Mouse (Mus musculus) thymus, adult 18-20 months (tissue): ENCODE measurements around the gene Shroom3.
A peak's percentile ranks its signal among the peaks of the same experiment; 100 is the strongest.
"Not testable (repeated sequence)": the region's sequence is repeated elsewhere in the genome, so short reads cannot be mapped to it uniquely, and the experiment has no call there.

Source experiments
- DNase-seq, 2 experiments: peaks; one replicate each; pipeline ENCODE4 v3.0.0; 2022; ENCODE audit warnings: mixed read lengths in 2 of 2

The Shroom3 gene

GRCm38 (mm10) chr5:92897766-92898745 lies 214.8 kb downstream of the Shroom3 start:
- DNase-seq, result peak; percentile 11 to 29

DNA sequence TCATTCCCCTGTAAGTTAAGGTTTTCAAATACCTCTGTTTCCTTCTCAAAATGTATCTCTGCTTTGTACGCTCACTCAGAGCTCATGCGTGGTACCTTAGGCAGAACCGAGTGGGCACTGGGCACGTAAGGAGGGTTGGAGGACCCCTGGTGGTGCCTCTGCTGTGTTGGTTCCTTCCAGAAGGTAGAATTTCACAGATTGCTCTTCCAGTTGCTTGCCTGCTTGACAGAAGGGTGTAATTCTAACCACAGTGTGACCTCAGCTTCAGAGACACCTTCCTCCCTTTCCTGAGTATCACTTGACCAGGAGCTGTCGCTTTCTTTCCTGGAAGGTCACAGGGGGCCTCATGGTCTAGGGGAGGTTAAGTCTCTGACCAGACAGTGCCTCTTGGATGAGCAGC lies 217.2 kb downstream of the Shroom3 start:
- no peak for DNase-seq

DNA sequence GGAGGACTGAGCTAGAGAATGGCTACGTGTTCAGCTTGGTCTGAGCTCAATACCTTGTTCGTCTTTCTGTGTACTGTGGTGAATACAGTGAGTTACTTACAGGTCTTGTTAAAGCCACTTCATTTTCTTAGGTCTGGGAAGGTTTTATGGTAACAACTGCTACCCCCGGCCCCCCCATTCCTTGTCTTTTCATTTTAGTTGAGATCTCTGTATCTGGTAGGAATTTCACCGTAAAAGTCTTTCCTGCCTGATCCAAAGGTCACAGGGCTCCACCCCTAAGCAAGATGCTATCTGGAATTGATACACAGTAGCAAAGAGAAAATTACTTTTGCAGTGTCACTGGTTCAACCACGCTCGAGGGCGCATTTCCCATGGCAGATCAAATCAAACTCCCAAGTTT lies 218.6 kb downstream of the Shroom3 start:
- no peak for DNase-seq

DNA sequence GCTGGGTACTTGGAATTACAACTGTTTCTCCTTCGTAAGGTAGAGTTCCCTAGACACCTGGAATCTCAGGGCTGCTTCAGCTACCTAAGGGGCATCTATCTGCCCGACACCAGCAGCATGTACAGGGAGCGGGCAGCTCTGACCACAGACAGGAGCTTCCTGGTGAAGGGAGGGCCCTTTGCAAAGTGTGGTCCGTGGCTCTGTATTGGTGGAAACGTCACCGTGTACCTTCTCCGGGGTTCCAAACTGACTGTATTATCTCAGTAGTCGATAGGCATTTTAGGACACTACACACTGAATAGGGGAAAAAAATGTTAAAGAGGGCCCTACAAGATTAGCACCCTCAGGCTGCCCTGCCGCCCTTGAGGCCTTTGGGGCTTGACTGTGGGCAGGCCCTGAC lies 221.9 kb downstream of the Shroom3 start:
- no peak for DNase-seq

- no peak for DNase-seq
These were observed 222.4 kb downstream of the Shroom3 start for GRCm38 (mm10) chr5:92905594-92906008.

- no peak for DNase-seq
These were observed 225.0 kb downstream of the Shroom3 start for GRCm38 (mm10) chr5:92908227-92908626.

- no peak for DNase-seq
These were observed 227.6 kb downstream of the Shroom3 start for GRCm38 (mm10) chr5:92910838-92911237.

- no peak for DNase-seq
These were observed 232.2 kb downstream of the Shroom3 start for GRCm38 (mm10) chr5:92915421-92915820.

- no peak for DNase-seq
These were observed 234.5 kb downstream of the Shroom3 start for GRCm38 (mm10) chr5:92917755-92918154.

GRCm38 (mm10) chr5:92918170-92918569 lies 234.9 kb downstream of the Shroom3 start:
- no peak for DNase-seq

DNA sequence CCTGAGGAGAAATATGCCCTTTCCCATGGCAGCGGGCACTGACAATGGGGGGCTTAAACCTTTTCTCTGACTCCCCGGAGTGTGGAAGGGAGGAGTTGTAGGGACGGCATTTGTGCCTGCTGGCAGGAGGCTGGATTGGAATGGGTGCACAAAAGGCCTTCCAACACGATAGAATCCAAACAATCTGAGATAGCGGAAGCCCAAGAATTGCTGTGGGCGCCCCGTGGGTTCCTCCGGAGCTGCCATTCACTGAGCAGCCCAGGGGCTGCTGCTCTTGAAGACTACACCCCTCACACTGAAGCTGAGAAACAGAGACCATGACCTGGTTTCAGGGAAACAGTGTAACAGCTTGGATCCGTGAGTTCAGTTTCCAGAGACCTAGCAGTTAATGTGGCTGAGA lies 235.6 kb downstream of the Shroom3 start:
- no peak for DNase-seq

- DNase-seq, result no peak
These were observed 236.2 kb downstream of the Shroom3 start for GRCm38 (mm10) chr5:92919390-92919789.

- no peak for DNase-seq
These were observed 237.7 kb downstream of the Shroom3 start for GRCm38 (mm10) chr5:92920984-92921383.

GRCm38 (mm10) chr5:92921728-92922127 lies 238.5 kb downstream of the Shroom3 start:
- no peak for DNase-seq

DNA sequence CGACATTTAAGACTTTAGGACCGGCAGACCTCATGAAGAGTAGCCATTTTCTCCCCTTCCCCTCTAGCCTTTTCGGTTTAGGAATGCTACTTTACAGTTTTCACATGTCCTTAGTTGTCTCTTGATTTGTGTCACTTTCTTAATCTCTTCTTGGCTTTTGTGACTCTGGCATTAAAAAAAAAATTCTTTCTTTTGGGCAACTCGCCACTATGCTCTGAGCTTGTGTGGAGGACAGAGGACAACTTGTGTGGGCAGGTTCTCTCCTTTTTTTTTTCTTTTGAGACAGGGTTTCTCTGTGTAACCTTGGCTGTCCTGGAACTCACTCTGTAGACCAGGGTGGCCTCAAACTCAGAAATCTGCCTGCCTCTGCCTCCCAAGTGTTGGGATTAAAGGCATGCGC lies 239.7 kb downstream of the Shroom3 start:
- DNase-seq, result not testable (repeated sequence)

DNA sequence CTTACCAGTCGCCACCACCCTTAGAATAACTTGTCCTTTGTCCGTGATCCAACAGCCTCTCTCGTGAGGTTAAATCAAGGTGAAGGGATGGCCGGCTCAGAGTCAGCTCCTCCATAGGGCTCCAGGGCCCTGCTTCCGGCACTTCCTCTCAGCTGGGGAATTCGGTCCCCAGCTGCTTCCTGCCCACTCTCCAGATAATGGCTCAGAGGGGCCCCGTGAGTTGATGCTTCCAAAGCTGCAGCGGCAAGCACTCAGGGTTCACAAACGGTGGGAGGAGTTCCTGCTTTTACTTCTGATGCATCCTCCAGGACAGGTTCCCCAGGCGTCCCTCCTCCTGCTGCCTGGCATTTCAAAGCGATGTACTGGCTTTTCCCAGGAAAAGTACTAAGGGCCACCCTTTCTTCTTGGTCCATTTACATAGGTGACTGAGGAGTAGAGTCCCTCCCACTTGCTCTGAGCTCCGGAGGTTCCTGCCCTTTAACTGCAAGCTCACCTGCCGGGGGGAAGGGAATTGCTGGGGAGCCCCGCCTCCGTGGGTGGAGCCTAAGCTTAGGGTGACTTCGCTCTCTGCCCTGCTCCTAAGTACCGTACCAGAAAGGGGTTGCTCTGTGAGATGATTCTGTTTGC lies 241.7 kb downstream of the Shroom3 start:
- DNase-seq, result no peak

DNA sequence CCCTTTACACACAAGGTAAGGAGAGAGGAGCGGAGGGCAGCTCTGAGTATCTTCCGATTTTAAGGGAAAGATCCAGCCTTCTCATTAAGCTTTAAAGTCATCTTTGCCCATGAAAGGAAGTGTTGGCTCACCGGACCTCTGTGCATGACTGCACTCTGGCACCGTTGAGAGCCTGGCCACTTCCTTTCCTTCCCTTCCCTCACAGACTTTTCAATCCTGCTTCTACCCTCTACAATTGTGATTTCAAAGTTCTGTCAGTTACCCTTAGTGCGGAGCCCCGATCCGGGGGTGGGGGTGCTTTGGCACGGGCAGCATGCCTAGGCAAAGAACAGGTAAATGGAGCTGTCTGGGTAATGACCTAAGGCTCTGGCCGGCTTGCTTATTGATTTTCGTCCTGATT lies 244.4 kb downstream of the Shroom3 start:
- no peak for DNase-seq

DNA sequence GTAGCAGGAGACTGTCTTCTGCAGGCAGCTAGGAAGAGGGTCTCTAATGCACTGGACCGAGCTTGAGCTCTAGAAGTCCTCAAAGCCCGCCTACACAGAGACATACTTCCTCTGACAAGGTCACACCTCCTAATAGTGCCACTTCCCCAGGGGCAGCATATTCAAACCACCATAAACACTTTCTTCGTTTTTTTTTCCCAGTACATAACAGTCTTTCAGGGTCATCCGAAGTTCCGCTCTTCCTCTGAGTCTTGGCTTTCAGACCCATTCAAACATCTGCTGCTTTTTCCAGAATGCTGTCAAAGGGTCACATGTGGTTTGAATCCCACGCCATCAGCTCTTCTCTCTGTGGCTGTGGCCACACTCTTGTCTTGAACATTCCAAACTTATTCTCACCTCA lies 247.3 kb downstream of the Shroom3 start:
- no peak for DNase-seq

- no peak for DNase-seq
These were observed 248.1 kb downstream of the Shroom3 start for GRCm38 (mm10) chr5:92931298-92931697.

- DNase-seq, result no peak
These were observed 249.8 kb downstream of the Shroom3 start for GRCm38 (mm10) chr5:92933010-92933409.

DNA sequence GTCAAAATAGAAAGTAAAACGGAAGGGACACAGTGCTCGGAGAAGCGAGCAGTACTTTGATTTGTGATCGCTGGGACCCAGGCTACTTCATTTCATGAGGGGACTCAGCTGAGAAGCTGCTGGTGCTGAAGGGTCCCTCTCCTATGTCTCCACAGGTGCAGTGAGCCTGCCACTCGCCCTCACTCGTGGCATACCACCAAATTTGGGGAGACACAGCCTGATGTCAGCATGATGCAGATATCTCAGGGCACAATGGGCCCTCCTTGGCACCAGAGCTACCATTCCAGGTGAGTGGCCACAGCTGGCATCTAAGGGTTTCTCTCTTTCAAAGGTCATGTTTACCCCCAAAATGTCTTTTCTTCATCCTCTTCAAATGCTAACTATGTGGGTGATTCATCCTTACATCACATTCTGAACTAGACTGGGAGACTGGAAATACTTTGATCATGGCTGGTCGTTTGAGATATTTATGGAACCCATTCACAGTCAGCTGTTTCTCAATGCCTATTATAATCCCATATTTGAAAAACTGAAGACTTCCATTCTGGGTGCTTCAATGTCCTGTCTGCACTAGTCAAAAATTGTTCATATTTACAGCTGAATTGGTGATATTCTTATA lies 250.5 kb downstream of the Shroom3 start:
- DNase-seq, result no peak

DNA sequence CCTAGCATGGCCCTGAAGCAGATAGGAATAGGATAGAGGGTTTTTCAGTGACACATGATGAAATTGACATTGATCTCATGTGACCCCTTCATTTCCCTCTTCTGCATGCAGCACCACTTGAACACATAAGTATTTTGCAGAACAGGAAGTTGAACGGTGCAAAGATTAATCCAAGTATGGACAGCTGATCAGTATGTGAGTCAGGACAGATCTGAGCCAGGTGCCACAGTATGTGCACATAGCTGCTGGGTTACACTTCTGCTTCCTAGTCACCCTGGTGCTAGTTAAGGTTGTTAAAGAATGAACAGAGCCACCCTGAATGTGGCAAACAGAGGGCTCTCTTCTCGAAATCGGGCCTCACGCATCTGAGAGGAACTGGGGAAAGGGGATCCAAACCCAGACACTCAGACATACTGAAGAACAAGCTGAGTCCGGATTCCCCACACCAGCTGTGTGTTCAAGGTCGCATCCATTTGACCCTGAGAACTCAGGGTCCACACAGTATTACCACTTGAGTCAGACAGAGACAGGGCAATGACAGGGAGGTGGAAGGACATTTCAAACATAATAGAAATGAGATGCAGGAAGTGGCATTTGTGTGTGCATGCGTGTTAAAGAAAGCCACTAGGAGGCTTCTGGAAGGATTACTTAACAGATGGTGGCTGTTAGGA lies 251.2 kb downstream of the Shroom3 start:
- DNase-seq, result no peak

- no peak for DNase-seq
These were observed 252.6 kb downstream of the Shroom3 start for GRCm38 (mm10) chr5:92935883-92936282.
